Mouse (Mus musculus) forebrain, embryonic 11.5 days (tissue): ENCODE measurements at regions not wholly inside any gene's neighbourhood (a gene's known extent, or its start where the extent isn't known, plus 50 kb on each side); places are given as distances from the start of the nearest gene placed in this dataset.

Experiments used
- ATAC-seq: fragments of 200-750 bp; cut with Nextera tagmentation; replicated peaks from 2 replicates; pipeline ENCODE4 v1.8.0; 2017; ENCODE audit warnings: moderate TSS enrichment; ENCODE audit not compliant: low FRiP score
- DNase-seq: peaks from one replicate; pipeline ENCODE4 v3.0.0-alpha.2; 2017; ENCODE audit warnings: low spot score
- H3K27ac ChIP-seq: fragments of 300-500 bp; sonication (generic); 2 replicates; pipeline ENCODE4 v1.5.1; 2014; ENCODE audit warnings: low read depth, low read length
- H3K27me3 ChIP-seq: fragments of 300-500 bp; sonication (generic); 2 replicates; pipeline ENCODE4 v1.6.1; 2014; ENCODE audit warnings: mild to moderate bottlenecking, low read length, mixed read lengths; ENCODE audit not compliant: control insufficient read depth, insufficient read depth
- H3K36me3 ChIP-seq: fragments of 300-500 bp; sonication (generic); 2 replicates; pipeline ENCODE4 v1.6.1; 2014; ENCODE audit warnings: mild to moderate bottlenecking, low read length, moderate library complexity, mixed read lengths; ENCODE audit not compliant: control insufficient read depth, insufficient read depth
- H3K4me1 ChIP-seq: fragments of 300-500 bp; sonication (generic); replicated peaks from 2 replicates; pipeline ENCODE4 v1.6.1; 2014; ENCODE audit warnings: low read length, mixed read lengths; ENCODE audit not compliant: control insufficient read depth, insufficient read depth
- H3K4me2 ChIP-seq: fragments of 300-500 bp; sonication (generic); 2 replicates; pipeline ENCODE4 v1.6.1; 2014; ENCODE audit warnings: low read depth, mild to moderate bottlenecking, low read length, moderate library complexity, mixed read lengths; ENCODE audit not compliant: severe bottlenecking
- H3K4me3 ChIP-seq: fragments of 300-500 bp; sonication (generic); 2 replicates; pipeline ENCODE4 v1.5.1; 2014; ENCODE audit warnings: low read depth, low read length
- H3K9ac ChIP-seq: fragments of 300-500 bp; sonication (generic); 2 replicates; pipeline ENCODE4 v1.6.1; 2014; ENCODE audit warnings: low read length
- H3K9me3 ChIP-seq: fragments of 300-500 bp; sonication (generic); 2 replicates; pipeline ENCODE4 v1.6.1; 2016; ENCODE audit warnings: low read length, mixed read lengths; ENCODE audit not compliant: control insufficient read depth
- WGBS: fragments of 180-500 bp; shearing (Covaris S2); extraction: QIAGEN DNeasy Blood & Tissue Kit; methylation state at CpG from one replicate; pipeline ENCODE4 v1.1.7; 2014; 5-methylcytosine and 5-hydroxymethylcytosine counted together

DNA sequence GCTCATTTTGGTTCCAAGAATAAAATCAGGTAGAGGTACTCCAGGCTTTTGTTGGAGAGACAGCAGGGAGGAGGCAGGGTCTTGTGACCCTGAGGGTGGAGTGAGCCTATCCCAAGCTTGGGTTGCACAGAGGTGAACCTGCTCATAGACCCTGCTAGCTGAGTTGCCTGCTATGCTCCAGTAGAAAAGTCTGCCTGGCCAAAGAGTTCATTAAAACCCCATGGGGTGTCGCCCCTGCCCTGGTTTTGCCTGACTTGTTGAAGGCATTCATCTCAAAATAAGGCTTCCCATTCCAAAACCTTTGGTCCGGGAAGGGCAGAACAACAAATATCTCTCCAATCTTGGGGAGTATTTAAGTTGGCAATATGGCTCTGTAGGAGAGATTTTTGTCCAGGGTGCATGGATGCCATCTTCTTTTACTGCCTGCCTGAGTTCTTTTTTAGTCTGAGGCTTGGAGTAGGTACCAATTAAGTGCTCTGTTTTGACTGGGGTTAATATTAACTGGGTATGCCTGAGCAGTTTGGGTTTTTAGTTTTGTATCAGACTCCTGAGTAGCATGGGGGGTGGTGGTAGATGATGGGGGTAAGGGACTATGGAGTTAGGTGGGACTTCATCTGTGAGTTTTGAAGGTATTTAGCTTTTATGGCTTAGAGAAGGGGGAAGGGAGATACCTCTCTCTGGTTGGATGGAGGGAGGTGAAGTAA, 120.8 kb upstream of the Tmem164 start:
- Histone ChIP-seq H3K9ac (no peak overlapping the region), H3K27ac (no peak overlapping the region), H3K27me3 (no peaks in the 10 kb centered on the region), H3K4me1 (no peaks in the 10 kb centered on the region), H3K4me2 (no peak overlapping the region), H3K9me3 (no peaks in the 10 kb centered on the region), H3K36me3 (no peaks in the 10 kb centered on the region), H3K4me3 (no peak overlapping the region)
- DNase-seq = no peak
- ATAC-seq = no peak
- 70% methylated on average over 2 of the region's 2 CpGs for WGBS

DNA sequence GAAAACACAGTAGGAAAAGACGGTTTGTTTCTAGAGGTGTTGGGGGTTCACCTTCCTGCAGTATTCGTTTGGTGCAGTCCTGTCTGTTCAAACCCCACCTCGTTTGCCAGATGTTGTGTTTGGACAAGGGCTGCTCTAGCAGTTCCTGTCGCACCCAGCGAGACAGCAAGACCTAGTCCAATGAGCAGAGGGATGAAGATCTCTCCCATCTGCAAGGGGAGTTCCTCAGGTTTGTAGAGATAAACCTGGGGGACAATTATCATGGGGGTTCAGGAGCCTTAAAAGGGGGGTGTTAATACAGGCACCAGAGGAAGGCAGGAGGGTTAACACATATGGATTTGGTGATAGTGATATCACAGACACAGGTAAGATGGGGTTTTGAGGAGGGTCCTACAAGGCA, 119.4 kb upstream of the Tmem164 start:
- no peaks in the 10 kb centered on the region for H3K4me1 ChIP-seq
- WGBS = 78% methylated on average over 5 of the region's 5 CpGs
- DNase-seq (no peak), ATAC-seq (no peak)
- no peak overlapping the region for H3K27ac ChIP-seq
- H3K9me3 ChIP-seq = no peaks in the 10 kb centered on the region
- no peak overlapping the region for H3K9ac ChIP-seq
- no peaks in the 10 kb centered on the region; the same call in 1 of the 2 replicates for H3K27me3 ChIP-seq
- H3K36me3 ChIP-seq = no peaks in the 10 kb centered on the region
- H3K4me2 ChIP-seq = no peak overlapping the region
- no peak overlapping the region for H3K4me3 ChIP-seq

DNA sequence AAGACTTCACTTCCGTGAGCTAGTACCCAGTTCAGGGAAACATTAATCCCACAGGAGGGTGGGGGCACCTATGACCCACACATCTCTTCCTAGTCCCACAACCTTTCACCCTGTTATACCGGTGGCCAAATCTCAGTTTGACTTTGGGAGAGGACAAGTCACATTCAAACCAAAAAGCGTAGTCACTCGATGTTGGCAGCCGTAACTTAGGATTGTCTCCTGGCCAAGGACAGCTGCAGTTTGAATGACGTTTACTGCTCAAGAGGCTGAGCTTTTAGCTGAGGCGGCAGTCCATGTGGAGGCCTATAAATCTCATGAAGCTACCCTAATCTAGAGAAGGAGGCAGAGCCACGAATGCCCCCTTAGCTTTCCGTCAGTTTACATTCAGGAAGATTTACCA, 117.0 kb upstream of the Tmem164 start:
- Histone ChIP-seq H3K27ac (no peak overlapping the region), H3K9ac (no peak overlapping the region), H3K4me2 (no peak overlapping the region), H3K27me3 (peaks cover 2% of the 10 kb centered on the region; the same call in 1 of the 2 replicates), H3K4me1 (no peaks in the 10 kb centered on the region), H3K36me3 (no peaks in the 10 kb centered on the region), H3K9me3 (no peaks in the 10 kb centered on the region), H3K4me3 (no peak overlapping the region)
- no peak for DNase-seq
- WGBS = 88% methylated on average over 9 of the region's 9 CpGs
- no peak for ATAC-seq

DNA sequence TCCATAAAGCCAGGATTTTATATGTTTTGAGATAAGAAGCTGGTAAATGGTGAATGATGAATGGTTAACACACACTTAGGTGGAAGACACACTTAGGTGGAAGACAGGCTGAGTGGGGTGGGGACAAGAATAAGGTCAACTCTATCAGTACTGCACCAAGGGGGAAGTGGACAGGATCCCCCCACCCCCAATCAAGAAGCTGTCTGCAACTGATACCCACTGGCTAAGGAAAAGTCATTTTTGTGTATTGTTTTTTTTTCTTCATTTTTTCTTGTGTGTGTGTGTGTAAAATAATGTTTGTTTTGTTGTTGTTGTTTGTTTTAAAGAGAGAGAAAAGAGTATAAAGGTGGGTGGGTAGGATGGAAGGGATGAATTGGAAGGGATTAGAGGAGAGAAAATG, 109.4 kb upstream of the Tmem164 start:
- H3K4me3 ChIP-seq = no peak overlapping the region
- H3K36me3 ChIP-seq = no peaks in the 10 kb centered on the region
- no peak overlapping the region for H3K4me2 ChIP-seq
- peaks cover 2% of the 10 kb centered on the region; the same call in 1 of the 2 replicates for H3K27me3 ChIP-seq
- no peaks in the 10 kb centered on the region for H3K4me1 ChIP-seq
- H3K27ac ChIP-seq = no peak overlapping the region
- DNase-seq = no peak
- no peak for ATAC-seq
- no peaks in the 10 kb centered on the region for H3K9me3 ChIP-seq
- H3K9ac ChIP-seq = no peak overlapping the region

DNA sequence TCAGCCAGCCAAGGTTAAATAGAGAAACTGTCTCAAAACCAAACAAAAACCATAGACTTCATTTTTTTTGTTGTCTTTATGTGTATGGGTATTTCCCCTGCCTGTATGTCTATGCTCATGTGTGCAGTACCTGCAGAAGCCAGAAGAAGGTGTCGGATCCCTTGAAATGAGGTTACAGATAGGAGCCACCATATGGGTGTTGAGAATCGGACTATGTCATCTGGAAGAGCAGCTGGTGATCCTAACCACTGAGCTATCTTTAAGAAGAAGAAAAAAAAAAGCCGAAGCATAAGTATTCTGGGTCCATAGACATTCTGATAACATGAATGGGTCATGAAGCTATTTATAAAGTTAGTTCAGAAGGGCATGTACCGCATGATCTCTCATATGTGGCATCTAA, 107.2 kb upstream of the Tmem164 start:
- H3K36me3 ChIP-seq = no peaks in the 10 kb centered on the region
- no peak overlapping the region for H3K9ac ChIP-seq
- DNase-seq = no peak
- ATAC-seq = no peak
- no peak overlapping the region for H3K27ac ChIP-seq
- H3K9me3 ChIP-seq = no peaks in the 10 kb centered on the region
- H3K27me3 ChIP-seq = no peaks in the 10 kb centered on the region; the same call in 1 of the 2 replicates
- H3K4me2 ChIP-seq = no peak overlapping the region
- 89% methylated on average over 4 of the region's 4 CpGs for WGBS
- H3K4me3 ChIP-seq = no peak overlapping the region
- H3K4me1 ChIP-seq = no peaks in the 10 kb centered on the region

DNA sequence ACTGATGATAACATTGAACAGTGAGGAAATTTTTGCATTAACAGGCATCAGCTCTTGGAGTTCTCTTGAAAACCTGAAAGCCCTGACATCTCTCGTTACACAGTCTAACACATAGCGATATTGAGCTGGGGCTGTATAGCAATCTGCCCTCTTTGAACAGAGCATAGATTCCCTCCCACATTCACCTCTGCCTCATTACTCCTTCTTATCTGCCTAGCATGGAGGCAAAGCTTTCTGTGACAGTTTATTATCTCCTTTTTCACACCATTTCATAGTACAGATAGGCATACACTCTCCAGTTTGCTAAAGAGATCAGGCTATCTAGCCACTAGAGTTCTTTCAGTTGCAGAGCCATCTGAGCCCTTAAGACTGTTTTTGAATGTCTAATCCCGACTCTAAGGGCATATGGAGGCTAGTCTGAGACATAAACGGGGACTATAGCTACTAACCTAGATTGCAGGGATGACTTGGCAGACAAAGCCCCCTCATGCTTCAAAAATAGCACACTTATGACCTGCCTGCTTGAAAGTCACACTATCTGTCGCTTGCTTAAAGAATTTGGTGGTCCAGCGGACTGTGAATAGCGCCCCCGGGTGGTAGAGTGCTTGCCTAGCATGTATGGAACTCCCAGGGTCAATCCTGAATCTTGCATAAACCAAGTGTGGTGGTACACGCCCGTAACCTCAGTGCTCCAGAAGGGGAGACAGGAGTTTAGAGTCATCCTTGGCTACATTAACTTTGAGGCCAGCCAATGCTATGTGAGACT, 106.1 kb upstream of the Tmem164 start:
- H3K9ac ChIP-seq = no peak overlapping the region
- DNase-seq (no peak), ATAC-seq (no peak)
- no peaks in the 10 kb centered on the region; the same call in 1 of the 2 replicates for H3K27me3 ChIP-seq
- WGBS = 59% methylated on average over 10 of the region's 10 CpGs
- H3K4me1 ChIP-seq = no peaks in the 10 kb centered on the region
- no peaks in the 10 kb centered on the region for H3K9me3 ChIP-seq
- no peak overlapping the region for H3K4me2 ChIP-seq
- H3K27ac ChIP-seq = no peak overlapping the region
- H3K4me3 ChIP-seq = no peak overlapping the region
- no peaks in the 10 kb centered on the region for H3K36me3 ChIP-seq

DNA sequence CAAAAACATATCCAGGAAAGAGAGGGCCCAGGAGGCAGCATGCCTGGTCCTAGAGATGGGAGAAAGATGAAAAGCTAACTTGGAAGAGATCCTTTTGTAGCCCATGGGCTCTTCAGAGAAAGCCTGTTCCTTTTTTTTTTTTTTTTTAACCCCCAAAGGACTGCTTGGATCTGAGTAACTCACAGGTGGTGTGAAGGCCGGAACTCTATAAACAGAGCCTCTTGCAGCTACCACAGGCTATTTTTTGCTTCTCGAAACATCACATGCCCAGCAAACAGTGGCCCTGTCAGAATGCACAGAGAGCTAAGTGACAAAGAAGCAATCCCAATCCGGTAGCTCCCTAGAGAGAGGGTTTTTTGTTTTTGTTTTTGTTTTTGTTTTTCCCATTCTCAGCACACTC, 105.1 kb upstream of the Tmem164 start:
- ATAC-seq (no peak), DNase-seq (no peak)
- Histone ChIP-seq H3K4me1 (no peaks in the 10 kb centered on the region), H3K9me3 (no peaks in the 10 kb centered on the region), H3K36me3 (no peaks in the 10 kb centered on the region), H3K27ac (no peak overlapping the region), H3K27me3 (no peaks in the 10 kb centered on the region; the same call in 1 of the 2 replicates), H3K4me3 (no peak overlapping the region), H3K4me2 (no peak overlapping the region), H3K9ac (no peak overlapping the region)
- 84% methylated on average over 3 of the region's 3 CpGs for WGBS

DNA sequence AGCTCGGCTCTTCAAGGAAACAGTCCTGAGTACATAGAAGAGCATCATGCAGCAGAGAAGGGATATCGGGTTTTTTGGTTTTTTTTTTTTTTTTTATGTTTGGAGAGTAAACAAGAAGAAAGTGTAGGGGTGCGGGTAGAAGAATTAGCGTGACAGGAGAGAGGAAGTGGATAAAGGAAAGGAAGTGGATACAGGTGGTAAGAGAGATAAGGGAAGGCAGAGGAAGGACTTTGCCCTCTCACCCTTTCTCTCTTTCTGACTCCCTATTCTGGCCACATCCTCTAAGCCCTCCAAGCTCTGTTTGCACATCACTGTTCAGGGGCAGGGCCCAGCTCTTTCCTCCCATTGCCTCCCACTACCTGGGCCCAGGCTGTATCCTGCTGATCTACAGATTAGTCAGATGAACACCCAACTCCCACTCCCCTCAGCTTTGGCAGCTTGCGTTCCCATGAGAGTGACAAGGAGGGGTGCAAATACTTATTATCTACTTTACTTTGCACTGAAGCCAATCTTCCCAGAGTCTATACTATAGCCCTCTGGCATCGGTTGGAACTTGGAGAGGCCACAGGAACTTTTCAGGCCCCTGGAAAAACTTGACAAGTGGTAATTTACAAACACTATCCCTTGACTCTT, 103.6 kb upstream of the Tmem164 start:
- no peaks in the 10 kb centered on the region for H3K9me3 ChIP-seq

More for the DNA sequence above, 103.6 kb upstream of the Tmem164 start:
- Histone ChIP-seq H3K9ac (no peak overlapping the region), H3K27me3 (no peaks in the 10 kb centered on the region; the same call in 1 of the 2 replicates), H3K27ac (no peak overlapping the region), H3K4me2 (no peak overlapping the region), H3K4me3 (no peak overlapping the region), H3K36me3 (no peaks in the 10 kb centered on the region), H3K4me1 (no peaks in the 10 kb centered on the region)
- WGBS = 80% methylated on average over 6 of the region's 6 CpGs
- DNase-seq (no peak), ATAC-seq (no peak)
